Mouse (Mus musculus) spleen, adult 18-20 months (tissue): ENCODE data around the gene Rflnb.
A peak's percentile ranks its signal among the peaks of the same experiment; 100 is the strongest.
"Not testable (repeated sequence)": the region's sequence is repeated elsewhere in the genome, so short reads cannot be mapped to it uniquely, and the experiment has no call there.

Source experiments
- DNase-seq, 2 experiments: peaks; one replicate each; pipeline ENCODE4 v3.0.0; 2022; ENCODE audit warnings: mixed read lengths in 2 of 2

The Rflnb gene

DNA sequence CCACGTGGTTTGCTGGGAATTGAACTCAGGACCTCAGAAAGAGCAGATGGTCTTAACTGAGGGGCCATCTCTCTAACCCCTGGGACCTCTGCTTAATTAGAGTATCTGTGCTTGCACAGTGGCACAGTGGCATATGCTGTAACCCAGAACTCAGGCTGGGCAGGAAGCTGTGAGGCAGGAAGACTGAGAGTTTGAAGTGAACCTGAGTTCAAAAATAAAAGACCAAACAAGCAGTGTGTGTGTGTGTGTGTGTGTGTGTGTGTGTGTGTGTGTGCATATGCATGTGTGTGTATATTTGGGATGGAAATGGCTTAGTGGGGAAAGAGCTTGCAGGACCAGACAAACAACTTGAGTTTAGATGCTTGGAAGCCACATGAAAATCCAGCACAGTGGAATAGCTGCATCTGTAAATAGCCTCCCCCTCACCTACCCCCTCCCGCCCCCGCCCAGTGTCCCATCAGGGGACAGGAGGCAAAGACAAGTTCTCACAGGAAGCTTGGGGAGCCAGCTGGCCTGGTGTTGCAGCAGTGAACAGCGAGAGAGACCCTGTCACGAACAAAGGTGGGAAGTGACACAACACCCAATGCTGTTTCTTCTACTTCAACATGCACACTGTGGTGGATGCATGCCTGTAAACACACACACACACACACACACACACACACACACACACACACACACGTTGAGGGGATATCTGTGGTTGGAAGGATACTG, 10.2 kb upstream of the Rflnb start:
- no peak for DNase-seq

DNA sequence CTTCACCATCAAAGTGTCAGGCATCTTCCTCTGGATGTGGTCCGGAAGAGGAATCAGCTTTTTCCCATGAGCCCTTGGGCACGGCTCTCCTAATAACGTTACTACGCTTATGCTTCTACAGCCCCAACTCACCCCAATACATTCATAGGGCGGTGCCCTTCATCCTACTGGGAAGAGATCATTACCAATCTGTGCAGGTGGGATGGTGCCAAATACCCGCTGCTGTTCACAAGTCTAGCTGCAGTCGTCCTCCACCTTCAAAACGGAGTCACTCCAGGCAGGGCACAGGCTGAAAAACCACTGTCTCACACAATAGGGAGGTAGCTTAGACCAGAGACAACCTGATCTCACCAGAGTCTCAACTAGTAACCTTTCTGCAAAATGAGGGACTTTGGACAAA, 7.6 kb upstream of the Rflnb start:
- DNase-seq = no peak

DNA sequence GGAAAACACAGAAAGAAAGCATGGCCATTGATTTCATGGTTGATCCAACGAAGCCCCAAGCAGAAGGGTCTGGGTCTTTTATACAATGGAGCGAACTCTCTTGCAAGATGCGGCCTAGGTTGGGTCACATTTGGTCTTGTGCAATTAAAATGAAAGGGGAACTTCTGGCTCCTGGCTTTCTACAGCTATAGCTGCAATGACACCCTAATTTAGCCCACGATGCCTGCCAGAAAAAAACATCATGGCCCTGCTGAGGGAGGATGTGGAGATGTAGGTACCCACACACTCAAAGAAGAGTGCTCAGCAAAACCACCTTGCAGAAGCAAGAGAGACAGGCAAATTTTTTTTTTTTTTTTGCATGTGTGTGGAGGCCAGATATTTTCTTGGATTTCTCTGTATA, 6.3 kb upstream of the Rflnb start:
- no peak for DNase-seq

DNA sequence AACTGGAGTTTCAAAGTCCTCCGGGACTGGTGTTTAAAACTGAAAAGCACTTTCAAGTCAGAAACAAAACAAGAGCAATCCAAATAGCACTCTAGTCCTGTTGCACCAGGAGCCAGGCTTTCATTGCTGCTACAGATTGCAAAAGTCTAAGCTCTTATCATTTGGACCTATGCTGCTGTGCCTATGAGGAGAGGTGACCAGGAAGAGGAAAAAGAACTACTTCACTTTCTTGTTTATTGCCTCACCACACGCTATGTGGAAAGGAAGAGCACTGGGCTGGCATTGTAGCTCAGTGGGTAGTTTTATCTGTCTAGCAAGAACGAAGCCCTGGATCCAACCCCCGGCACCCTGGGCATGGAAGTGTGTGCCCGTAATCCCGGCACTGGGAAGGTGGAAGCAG, 5.8 kb upstream of the Rflnb start:
- DNase-seq = no peak

DNA sequence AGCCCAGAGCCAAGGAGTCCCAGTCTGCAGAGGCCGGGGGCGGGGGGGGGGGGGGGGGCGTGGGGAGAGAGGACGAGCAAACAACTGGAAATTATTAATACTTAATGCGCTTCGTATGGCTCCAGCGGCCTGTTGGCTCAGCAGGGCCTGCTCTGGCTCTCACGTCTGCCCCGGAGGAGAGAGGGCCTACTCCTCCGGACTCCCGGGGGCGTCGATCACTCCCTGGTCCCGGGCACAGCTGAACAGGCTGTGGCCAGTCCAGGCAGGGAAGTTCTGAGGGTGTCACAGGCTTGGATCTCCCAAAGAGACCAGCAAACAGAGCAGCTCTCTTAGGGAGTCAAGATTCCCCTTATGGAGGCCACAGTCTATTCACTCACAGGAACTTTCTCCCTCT, 487 bp upstream of the Rflnb start:
- peak; percentile 14 to 16 for DNase-seq

DNA sequence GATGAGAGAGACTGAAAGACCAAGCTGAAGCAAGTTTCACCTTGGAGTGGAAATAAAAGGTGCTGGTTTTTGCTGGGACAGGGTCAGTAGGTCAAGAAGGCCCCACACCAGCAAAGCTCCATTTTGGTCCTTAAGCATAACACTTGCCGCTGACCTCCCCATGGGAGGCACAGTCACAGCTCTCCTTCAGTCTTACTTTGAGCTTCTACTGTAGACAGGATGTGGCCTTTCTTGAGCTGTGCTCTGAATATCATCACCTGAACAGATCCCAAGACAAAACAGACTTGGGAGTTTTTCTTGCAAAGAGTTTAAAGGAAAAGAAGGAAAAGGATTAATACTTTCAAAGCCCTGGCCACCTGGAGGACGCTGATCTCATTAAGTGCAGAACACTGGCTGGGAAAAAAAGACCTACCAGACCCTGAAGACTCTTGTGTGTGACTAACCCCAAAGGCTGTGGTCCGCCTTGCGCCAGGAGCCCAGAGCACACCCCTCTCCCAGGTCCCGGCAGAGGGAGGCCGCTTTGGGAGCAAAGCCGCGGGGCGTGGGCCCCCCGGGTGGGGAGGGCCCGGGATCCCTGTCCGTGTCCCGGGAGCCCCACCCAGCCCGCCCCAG, 949 bp downstream of the Rflnb start:
- peak in 1 of 2 experiments; percentile 20 for DNase-seq

DNA sequence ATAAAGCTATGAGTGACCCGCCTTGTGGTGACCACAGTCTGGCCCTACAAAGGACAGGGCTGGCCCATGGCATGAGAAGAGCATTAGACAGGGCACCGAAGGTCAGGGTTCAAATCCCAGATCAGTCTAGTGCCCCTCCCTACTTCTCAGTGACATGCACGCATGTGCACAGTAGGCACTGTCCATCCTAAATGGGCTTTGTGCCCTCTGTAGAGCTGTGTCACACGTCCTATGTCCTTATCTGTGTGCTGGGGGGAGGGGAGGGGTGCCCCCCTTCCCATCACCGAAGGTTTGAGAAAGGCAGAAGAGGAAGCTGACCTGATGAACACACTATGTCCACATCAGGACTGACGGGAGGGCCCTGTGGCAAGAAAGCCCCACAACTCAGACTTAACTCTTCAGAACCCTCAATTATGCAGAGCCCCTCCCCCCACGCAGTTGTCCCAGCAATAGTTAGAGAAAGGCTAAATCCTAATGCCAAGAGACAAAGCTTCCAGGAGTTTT, 2.5 kb downstream of the Rflnb start:
- no peak for DNase-seq

DNA sequence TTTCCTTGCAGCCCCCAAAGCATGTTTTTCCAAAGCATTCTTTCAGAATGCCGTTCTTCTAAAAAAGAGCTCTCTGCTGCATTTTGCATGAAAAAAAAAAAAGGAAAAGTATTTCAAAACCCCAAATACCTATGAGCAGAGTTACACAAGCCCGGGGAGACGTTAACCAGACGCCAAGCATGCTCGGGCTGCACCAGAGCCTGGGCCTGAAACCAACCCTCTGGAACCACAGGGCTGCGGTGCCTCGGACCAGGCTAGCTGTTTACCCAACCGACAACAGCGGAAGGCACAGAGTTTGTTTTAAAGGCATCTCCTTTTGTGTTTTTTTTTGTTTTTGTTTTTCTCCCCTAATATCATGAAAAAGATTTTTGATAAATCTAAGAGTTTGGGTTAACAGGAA, 6.7 kb downstream of the Rflnb start:
- no peak for DNase-seq

DNA sequence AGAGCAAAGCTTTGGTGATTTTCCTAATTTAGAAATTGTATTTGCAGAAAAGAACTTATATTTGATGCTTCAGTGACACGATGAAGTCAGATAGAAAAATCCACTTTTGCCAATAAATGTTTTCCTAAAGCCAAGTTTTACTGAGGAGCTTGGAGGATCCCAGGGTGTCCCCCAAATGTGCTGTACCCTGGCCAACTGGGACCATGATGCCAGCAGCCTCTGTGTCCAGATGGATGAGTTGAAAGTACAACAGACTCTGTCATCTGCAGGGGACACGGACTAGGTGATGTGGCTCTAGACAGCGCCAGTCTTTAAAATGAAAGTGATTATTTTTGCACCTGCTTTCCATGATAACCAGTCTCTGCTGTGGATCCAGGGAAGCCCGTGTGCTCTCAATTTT, 7.7 kb downstream of the Rflnb start:
- no peak for DNase-seq

DNA sequence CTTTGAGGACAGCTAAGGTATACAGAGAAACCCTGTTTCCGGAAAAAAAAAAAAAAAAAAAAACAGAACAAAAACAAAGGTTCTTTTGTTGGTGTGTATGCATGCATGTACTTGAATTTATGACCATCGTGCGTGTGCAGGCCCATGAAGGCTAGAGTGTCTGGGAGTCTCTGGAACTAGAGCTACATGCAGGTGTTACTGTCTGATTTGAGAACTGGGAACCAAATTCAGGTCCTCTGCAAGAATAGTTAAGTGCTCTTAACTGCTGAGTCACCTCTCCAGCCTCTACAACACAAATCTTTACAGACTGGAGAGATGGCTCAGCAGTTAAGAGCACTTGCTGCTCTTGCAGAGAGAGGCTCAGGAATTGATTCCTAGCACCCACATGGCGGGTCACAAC, 11.8 kb downstream of the Rflnb start:
- no peak for DNase-seq

DNA sequence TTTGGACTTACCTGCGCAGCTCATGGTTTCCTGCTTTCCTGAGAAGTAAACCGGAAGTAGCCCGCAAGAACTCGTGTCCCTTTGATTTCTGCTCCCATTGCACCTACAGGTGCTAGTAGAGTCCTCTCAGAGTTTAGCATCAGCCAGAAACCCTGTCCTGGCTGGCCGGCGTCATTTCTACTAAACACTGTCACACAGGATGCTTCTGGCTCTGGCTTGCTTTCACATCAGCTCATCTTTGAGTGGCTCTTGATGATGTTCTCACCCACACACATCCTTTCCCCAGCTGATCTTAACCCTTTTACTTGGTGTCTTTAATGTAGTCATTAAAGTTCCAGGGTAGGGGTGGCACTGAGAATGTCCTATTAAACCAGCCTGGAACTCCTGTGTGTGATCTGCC, 12.3 kb downstream of the Rflnb start:
- no peak for DNase-seq

DNA sequence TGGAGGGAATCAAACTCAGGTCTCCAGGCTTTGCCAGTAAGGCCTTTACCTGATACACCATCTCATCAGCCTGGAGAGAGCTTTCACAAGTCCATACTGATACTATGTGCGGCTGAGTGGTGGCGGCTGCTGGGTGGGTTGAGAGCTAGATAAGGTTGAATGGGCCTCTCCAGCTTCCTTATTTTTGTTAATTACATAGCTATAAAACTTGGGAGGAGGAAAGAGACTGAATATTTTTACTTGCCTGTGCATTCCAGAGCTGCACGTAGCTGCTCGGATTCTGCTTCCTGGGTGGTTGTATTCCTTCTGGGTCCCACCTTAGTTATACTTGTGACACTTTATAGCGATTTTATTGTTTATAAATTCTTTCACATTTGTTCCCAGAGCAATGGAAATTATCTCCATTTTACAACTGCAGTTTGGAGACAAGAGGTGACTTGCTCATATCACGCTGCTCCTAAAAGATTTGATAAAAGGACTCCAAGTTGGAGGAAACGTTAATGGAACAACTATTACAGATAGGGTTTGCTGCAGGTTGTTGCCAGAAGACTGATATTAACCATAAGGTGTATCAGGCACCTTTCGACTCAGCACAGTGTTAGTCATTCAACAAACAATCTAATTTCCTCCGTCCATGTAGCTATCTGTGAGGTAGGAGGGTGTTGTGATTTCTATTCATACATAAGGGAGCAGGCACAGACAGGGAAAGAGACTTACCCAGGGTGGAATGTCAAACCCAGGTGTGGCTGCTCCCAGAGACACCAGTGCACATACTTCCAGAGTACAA, 16.6 kb downstream of the Rflnb start:
- no peak for DNase-seq

DNA sequence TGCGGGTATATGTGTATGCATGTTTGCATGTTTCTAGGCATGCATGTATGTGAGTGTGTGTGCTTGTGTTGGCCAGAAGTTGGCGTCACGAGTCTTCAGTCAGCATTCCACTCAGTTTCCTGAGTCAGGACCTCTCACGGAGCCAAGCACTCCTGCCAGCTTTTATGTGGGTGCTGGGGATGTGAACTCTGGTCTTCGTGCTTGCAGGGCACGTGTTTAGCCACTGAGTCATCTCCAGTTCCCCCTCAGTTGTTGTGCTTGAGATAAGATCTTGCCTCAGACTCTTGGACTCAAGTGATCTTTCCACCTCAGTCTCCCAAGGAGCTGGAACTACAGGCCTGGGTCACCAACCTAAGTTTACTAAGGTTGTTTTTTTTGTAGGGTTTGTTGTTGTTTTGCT, 18.5 kb downstream of the Rflnb start:
- DNase-seq = no peak

DNA sequence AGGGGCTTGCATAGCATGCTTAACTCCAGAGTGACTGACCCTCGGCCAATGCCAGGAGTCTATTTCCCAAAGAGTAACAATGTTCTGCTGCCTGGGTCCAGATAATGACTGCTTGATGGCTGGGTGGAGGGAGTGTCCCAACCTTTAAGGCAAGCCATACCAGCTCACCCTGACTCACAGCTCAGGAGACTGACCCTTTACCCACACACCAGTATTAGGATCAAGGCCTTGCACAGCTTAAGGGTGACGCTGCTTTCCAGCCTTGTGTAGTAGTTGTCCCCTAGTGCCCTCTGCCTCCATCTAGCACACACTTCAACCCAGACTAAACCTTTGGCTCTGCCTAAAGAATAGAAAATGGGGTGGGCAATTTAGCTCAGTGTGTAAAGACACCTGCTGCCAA, 19.4 kb downstream of the Rflnb start:
- no peak for DNase-seq

DNA sequence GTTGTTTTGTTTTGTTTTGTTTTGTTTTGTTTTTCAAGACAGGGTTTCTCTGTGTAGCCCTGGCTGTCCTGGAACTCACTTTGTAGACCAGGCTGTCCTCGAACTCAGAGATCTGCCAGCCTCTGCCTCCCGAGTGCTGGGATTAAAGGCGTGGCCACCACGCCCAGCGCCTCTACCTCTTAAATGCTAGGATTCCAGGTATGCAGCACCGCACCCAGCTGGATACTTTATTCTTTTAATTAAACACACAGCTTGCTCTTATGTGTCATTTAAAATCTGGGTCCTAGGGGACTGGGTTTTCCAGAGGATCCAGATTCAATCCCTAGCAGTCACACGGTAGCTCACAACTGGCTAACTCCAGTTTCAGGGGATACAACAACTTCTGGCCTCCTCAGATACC, 23.3 kb downstream of the Rflnb start:
- DNase-seq = not testable (repeated sequence)

DNA sequence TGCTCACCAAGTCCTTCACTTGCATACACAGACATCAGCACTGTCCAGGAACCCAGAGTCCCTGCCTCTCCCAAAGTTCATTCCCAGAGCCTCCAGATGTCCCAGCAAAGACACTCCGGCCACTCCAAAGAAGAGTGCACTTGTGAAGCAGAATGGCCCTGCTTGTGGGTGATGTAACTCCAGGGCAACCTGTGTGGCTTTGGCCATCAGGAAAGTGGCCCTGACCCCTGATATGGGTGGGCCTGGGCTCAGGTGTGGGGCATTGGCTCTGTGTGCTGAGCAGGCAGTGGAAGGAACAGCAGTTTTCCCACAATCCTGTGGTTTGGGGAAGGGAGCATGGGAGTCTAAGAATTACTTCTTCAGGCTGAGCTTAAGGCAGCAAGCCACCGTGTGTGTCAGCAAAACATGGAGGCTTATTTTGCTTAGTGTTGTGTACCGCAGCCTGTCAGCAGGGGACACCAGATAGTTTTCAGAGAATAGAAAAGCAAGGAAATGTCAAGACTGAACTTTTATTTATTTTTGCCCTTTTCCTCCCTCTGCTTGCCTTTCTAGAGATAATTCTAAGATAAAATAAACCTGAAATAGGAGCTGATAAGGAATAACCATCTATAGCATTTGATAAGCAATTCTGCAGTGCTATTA, 26.2 kb downstream of the Rflnb start:
- DNase-seq = no peak

DNA sequence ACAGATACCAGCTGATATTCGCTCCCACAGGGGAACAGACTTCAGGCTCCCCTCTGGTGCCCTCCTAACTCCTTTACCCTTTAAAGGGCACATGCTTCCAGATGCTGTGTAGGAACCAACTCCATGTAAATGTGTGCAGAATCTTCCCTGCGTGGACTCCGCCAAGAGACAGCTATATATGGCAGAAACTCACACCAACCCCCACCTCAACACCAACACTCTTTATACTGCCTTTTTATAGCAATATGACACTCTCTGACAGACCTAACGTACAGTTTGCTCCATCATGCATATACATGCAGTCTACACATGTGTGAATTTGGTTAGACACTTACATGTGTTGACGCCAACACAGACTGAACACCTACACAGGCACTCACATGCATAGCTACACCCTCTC, 26.9 kb downstream of the Rflnb start:
- no peak for DNase-seq

DNA sequence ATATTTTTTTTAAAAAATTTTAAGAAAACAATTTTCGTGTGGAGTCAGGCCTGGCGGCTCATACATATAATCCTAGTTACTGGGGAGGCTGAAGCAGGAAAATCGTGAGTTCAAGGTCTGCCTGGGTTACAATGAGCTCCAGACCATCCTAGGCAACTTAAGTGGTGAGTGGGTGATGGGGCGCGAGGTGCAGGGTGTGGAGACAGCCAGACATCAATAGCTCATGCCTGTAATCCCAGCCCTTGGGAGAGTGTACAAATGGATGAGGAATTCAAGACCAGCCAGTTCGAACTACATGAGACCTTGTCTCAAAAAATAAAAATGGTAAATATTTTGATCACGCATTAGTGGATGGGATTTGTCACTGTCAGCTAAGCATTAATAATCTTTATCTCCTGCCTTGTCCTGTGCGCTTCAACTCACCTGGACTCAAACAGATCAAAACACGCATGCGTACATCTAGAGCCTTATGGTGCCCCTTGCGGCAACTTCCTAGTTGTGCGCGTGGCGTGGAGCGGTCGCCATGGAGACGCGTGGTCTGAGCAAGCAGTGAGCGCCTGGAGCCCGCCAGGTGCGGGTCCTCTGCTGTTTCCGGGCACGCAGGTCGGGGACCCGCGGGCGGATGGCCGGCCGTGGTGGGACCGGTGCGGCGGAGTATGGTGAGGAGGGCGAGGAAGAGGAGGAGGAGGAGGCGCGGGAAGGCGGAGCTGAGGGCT, 28.0 kb downstream of the Rflnb start, which contains the start of gene 1700016K19Rik:
TSS of gene 1700016K19Rik (plus strand) at position 473 of the 716 bp plus-strand sequence.
- peak; percentile 82 to 88 for DNase-seq

DNA sequence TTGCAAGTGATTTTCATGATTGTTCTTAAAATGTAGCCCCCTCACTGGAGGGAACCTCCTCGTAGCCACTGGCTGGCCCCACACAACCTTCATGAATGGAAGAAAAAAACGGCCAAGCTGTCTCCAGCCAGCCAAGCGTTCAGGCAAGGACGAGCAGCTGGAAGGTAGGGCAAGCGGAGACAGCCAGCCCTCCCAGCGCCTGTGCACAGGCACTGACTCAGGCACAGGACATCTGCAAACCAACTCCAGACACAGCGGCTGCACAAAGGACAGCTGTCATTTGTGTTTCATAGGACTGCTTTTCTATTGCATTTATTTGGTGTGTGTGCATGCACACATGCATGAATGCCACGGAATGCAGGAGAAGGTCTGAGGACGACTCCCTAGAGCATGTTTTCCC, 33.2 kb downstream of the Rflnb start:
- DNase-seq = no peak

DNA sequence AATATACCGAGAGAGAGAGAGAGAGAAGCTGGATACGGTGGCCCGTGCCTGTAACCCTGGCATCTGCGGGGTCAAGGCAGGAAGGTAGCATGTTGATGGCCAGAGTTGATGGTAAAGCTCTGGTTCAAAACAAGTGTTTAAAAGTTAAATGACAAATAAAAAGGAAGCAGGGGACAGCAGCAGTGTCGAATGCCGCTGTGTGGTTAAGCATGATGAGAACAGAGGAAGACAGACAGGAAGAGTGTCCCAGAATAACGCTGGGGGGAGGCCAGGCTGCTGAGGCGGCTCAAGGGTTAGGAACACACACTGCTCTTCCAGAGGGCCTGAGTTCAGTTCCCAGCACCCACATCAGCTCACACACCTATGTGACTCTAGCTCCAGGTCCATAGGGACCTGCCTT, 35.1 kb downstream of the Rflnb start:
- DNase-seq = peak; percentile 40 to 43

DNA sequence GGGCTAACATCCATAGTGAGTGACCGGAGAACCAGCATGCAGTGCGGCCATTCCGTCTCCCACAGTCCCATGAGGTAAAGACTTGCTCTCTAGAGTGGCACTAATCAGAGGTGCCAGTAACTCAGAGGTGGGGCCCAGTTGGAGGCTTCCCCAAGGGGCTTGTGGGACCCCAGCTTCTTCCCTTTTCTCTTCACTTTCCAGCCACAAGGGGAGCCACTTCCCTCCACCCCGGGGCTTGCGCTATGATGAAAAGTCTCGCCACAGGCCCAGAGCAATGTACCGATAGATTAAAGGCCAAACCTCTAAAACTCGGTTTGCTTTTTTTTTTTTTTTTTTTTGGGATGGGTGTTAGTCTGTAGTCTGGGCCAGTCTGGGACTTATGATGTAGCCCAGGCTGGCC, 35.7 kb downstream of the Rflnb start:
- peak; percentile 22 to 40 for DNase-seq

DNA sequence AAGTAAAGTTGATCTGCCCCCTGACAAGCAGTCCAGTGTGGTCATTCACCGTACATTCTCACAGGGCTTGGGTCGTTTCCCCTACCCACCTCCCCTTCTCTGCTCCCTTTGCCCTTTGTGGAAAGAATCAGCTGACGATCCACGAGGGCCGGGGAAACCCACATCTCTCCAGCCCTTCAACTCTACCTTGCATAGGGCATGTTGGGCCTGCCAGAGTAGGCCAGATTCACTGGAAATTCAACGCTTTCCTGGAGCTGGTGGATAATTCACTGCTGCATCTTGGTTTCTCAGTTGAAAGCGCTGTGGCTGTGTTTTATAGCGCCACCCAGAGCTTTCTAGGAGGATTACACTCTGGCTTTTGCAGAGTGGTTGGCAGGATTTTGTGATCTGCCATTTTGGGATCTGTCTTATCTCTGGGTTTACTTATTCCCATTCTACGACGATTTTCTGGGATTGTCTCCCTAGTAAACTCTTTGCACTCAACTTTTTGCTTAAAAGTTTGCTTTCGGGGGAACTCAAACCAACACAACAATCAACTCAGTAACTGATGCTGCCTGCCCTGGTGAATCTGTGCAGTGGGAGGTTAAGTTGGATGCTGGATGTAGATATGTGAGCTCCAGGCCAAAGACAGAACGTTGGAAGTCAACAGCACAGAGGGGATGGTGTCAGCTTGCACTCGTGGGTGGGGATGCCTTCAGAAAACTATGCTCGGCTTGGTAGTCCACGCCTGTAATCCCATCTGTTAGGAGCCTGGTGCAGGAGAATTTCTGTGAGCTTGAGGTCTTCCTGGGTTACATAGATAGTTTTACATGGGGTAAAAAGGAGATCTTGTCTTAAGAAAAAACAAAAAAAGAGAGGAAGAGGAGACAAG, 36.4 kb downstream of the Rflnb start:
- DNase-seq = no peak
